Mouse (Mus musculus) embryo, embryonic 9.5 days (tissue): ENCODE data around the gene Ints7.

Source experiments
- DNase-seq: peaks from one replicate; pipeline ENCODE4 v3.0.0-alpha.2; 2017; ENCODE audit errors: extremely low spot score

The Ints7 gene

GRCm38 (mm10) chr1:191584483-191584882, 9.0 kb downstream of the Ints7 start:
- DNase-seq: no peak

DNA sequence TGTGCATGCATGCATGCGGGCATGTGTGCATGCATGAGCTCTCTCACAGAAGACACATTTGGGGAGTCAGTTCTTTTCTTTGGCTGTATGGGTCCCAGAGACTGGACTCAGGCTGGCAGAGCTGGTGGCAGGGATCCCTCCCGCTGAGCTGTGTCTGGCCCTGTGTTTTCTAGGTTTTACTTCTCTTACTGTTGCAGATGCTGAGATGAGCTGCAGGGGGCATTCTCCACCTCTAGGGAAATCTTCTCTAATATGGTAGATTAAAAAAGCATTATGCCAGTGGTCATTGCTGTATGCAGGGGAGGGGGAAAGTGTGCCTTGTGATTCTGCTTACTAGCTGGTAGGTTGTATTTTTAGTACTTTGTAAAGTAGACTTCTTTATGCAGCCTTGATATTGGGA, 10.3 kb downstream of the Ints7 start:
- no peak for DNase-seq

- no peak for DNase-seq
These were observed 11.6 kb downstream of the Ints7 start for GRCm38 (mm10) chr1:191587062-191587461.

- no peak for DNase-seq
These were observed 13.3 kb downstream of the Ints7 start for GRCm38 (mm10) chr1:191588749-191589148.

DNA sequence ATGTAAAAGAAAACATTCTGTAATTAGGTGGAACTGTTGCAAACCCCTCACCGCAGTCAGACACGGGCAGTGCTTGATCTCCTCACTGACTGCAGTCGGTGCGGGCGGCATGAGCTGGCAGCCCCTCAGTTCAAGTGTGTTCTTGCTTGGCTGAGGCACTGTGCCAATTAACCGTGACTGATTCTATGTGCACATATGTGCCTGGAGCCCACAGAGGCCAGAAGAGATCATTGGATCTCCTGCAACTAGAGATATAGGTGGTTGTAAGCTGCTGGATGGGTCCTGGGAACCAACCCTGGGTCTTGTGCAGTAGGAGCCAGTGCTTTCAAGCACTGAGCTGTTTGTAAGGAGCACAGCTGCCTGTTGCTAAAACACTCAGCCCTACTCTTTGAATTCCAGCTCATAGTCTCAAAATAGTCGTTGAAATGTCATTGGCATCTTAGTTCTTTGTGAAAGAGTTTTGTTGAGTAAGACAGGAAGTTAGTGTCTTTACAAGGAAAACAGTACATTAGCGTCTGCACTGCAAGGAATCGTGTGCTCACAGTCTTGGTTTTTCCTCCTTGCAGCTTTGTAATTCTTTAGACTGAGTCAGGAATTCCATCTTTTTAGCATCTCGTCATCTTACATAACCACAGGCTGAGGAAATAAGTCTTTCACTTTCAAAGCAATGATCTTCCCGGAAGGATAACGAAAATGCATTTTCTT, 16.7 kb downstream of the Ints7 start:
- no peak for DNase-seq

GRCm38 (mm10) chr1:191596076-191596475, 20.6 kb downstream of the Ints7 start:
- no peak for DNase-seq

GRCm38 (mm10) chr1:191599210-191599609, 23.8 kb downstream of the Ints7 start:
- no peak for DNase-seq

GRCm38 (mm10) chr1:191604690-191605089, 29.3 kb downstream of the Ints7 start:
- no peak for DNase-seq

- DNase-seq: no peak
These were observed 33.6 kb downstream of the Ints7 start for GRCm38 (mm10) chr1:191609051-191609450.

DNA sequence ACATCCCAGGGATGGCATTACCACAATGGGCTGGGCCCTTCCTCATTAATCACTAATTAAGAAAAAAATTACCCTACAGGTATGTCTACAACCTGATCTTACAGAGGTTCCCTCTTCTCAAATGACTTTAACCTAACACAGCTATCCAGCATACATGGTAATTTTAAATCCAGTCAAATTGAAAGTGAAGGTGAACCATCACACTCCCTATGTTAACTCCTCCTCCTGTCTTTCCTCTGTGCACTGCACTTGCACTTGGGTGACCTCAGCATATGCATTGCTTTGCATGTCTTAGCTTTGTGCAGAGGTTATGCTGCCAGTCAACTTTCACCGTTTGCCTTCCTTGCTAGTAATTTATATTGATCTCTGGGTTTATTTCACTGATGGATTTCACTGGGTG, 34.1 kb downstream of the Ints7 start:
- no peak for DNase-seq

- no peak for DNase-seq
These were observed 34.9 kb downstream of the Ints7 start for GRCm38 (mm10) chr1:191610357-191610756.

- DNase-seq: no peak
These were observed 36.2 kb downstream of the Ints7 start for GRCm38 (mm10) chr1:191611686-191612085.

GRCm38 (mm10) chr1:191612877-191613276, 37.4 kb downstream of the Ints7 start:
- DNase-seq: no peak

DNA sequence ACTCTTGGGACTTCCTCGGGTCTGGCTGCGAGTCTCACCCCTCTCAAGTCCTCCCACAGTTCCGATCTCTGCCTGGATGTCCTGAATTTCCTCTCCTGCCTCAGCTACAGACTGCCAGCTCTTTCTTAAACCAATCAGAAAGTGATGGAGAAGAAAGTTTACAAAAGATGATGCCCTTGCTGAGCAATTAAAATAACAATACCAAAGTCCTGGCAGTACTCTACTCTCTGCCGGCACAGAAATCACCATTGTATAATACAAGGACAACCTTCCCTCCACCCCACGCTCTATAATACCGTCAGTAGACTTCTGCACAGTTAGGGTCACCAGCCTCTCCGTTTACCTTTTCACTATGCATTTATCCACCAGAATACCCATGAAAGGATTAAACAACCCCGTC, 40.8 kb downstream of the Ints7 start:
- no peak for DNase-seq

- DNase-seq: no peak
These were observed 42.2 kb downstream of the Ints7 start for GRCm38 (mm10) chr1:191617589-191617988.

DNA sequence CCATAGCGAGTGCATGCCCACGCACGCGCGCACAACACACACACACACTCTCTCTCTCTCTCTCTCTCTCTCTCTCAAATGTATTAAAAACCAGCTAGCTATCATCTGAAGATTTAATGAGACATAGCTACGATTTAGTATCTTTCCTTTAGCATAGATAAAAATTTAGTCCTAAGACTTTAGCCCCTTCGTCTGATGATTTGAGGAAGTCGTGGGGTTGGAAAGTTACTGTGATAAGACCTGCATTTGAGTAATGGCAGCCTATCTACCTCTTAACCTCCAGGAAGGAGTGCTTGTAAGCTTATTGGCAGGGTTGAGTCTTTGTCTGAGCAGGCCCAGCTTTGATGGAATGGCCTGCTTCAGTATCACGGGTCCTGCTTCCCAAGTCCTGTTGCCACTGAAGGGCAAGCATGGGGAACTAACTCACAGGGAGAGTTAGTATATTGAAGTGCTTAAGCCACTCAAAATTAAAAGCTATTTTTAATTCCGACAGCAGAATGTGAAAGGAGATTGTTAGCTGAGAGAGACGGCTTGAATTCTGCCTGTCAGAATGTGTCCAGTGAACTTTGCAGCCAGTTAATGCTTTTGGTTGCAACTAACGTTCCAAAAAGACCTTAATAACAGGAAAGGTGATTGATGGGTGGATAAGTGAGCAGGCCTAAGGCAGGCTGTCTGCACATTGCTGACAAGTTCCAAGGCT, 42.8 kb downstream of the Ints7 start:
- DNase-seq: no peak

GRCm38 (mm10) chr1:191621096-191621495, 45.7 kb downstream of the Ints7 start:
- no peak for DNase-seq

DNA sequence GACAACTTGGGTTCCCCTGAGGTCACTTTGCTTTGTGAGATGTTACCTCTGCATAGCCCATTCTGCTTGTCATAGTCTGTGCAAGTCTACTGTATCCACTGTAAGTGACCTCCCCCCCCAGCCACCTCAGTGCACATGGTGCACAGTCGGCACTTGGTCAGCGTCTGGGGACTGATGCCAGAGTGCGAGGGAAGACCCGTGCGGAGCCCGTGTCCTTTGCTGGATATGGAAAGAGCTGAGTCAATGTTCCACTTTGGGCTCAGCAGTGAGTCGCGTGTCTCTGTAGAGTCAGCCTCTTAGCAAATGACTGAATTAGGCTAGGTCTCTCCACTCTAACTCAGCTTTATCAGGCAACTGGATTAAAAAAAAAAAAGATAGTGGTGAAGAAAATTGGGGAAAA, 47.4 kb downstream of the Ints7 start:
- no peak for DNase-seq

DNA sequence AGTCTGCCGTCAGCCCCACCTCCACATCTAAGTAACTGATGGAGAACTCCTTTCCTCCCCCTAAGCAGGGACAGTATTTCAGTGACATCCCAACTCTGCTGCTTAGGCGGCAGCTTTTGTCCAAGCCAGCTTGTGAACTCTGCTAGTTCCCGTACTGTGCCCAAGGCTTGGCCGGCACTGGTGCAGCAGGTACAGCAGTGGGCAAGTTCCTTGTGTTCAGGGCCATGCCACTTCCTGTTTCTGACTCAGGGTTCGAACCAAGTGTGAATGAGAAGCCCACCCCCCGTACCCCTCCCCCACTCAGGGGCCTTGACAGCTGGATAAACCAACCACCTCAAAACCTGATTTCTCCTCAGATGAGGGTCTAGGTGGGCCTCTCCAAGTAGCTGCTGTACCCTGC, 49.1 kb downstream of the Ints7 start:
- no peak for DNase-seq

DNA sequence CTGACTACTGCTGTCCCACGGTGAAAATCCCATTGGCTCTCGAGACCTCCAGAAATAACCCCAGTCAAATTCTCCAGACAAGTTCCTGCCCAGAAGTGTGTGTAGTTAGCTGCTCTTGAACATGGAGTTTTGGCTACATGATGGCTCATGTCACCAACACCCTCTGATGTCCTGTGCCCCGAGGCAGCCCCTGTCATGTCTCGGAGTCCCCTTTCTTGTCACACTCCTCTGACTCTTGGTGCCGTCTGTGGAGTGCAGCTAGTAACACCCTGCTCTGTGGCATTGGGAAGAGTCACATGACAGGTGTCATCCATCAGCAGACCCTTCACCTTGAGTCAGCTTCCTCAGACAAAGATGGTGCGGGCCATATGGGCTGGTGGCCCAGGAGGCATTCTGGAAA, 49.6 kb downstream of the Ints7 start:
- DNase-seq: no peak

DNA sequence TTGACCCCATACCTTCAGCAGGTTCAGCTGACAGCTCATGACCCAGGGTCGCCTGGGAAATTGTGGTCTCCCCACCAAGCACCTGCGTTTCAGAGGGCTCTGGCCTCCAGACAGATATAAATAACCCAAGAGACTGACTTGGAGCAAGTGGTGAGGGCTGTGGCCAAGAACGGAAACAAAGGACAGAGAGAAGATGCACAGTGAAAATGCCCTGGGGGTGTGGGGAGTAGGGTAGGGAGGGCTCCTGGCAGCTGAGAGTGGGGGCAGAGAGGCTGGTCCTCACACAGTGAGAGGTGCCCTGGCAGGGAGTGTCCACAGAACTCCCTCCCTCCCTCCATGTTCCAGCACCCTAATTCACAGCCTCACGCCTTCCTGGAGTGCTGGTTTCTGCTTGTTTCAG, 50.2 kb downstream of the Ints7 start:
- DNase-seq: no peak

- no peak for DNase-seq
These were observed 53.2 kb downstream of the Ints7 start for GRCm38 (mm10) chr1:191628457-191629169.

DNA sequence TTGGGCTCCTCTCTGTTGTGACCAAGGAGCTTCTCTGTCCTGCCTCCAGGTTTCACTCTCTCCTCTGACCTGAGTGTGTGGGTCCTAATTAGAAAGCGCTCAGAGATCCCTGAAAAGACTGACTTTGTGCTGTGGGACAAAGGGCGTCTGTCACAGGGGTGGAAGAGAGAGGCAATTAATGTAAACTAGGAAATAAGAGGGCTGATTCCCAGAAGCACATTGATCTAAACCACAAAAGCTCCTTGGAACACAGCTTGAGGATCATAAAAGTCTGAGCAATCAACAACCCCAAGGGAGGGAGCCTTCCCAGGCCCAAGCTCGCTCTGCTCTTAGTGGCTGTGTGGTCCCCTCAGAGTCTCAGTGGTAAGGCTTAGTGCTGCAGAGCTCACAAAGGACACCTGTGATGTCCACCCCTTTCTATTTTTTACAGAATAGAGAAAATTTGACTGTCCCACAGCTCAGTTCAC, 53.8 kb downstream of the Ints7 start:
- DNase-seq: no peak
